Mouse (Mus musculus) urinary bladder, postnatal 0 days (tissue): Measurements from ENCODE around the gene Hapln1. TPM values are rescaled to one million over a fixed set of nuclear protein-coding genes. Genes with fewer than 3 reads are reported as not detected.

ENCODE experiments used
- polyA plus RNA-seq: library from polyadenylated mRNA; unstranded; fragments of >200 nt; fragmentation: Nextera tagmentation; extraction: Ambion mirVana; gene quantifications from 2 replicates; pipeline ENCODE4 v1.2.1, GENCODE M21; 2015

The Hapln1 gene
- 0.44 and 0.67 TPM in 2 replicates for polyA plus RNA-seq

DNA sequence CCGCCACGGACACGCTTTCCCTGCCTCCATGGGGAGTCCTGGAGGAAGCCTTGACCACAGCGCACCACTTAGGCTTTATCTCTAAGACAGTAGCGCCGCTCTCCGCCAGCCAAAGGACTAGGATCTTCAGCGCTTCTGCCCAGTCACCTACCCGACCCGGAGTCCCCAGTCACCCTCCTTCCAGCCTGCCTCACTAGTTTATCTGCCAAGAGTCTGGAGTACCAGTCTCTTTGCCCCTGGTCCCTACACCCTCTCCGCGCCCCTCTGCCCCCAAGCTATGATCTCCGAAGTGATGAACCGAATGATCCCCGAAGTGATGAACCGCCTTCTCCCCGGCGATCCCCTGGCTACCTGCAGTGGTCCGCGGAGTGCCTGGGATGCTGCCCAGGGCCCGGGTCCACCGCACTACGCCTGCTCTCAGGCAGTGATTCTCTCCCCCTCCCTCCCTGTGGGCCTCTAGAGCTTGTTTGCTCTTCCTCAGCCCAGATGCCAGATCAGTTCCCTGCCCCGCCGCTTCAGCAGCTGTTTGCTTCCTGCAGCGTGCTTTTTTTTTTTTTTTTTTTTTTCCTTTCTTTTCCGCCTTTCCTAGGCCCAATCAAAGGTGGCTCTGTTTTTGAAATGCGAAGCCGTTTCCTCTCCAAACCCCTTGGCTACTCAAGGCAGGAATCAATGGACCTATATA, at the start of gene Hapln1:
Gene Hapln1, plus strand, starts transcription at position 592 of the 682 bp plus-strand sequence.

Other genes with a start within 250 kb of the Hapln1 start
- 29.9 and 31.5 TPM in 2 replicates for gene Vcan, start 202.7 kb downstream of the Hapln1 start, polyA plus RNA-seq